Comparison of ENCODE assay signal across 8 mouse cellular contexts in the genomic region with DNA sequence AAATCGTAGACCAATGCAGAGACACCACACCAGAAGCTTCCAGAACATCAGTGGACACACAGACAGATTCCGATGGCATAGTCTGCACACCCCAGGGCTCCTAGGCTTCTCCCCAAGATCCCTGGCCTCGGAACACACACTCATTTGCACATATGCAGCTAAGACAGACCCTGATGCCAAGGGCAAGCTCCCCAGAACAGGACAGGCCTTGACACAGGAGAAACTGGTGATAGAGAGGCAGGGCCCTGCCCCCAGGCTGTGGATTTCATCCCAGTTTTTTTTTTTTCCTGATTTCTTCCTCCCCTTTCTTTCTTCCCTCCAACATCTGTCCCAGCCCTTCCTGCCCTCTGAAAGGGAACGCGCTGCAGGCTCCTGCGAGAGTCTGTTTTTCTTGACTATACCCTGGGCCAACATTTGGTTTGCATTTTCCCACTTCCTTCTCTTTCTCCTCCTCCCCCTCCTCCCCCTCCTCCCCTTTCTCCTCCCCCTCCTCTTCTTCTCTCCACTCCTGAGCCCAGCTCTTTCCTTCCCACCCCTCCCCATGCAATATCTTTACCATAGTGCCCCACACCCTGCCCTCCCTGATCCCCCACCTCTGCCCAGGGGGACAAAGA. TPM values are rescaled to one million over a fixed set of nuclear protein-coding genes. Genes with fewer than 3 reads are reported as not detected.
DNase-seq lines count a peak whose midpoint lies in the region; ATAC-seq and TF ChIP-seq lines count a peak whose summit lies in the region.

No protein-coding gene starts in this region.

- H3K4me1 ChIP-seq in heart, embryonic 10.5 days: peaks cover 67% of the 10 kb centered on the region
- peaks cover 10% of the 10 kb centered on the region for H3K4me1 ChIP-seq in heart, adult 2 months (ENCODE audit: control insufficient read depth, insufficient read depth, low read length)
- H3K4me1 ChIP-seq in spleen, adult 2 months (ENCODE audit: control insufficient read depth, insufficient read depth, insufficient read length): no peaks in the 10 kb centered on the region; the same call in 1 of the 2 replicates
- peaks cover 15% of the 10 kb centered on the region for H3K4me1 ChIP-seq in intestine, embryonic 15.5 days (replicated peaks)
- H3K4me1 ChIP-seq in stomach, postnatal 0 days (replicated peaks; ENCODE audit: control insufficient read depth, insufficient read depth): no peaks in the 10 kb centered on the region

- peak overlapping the region; percentile 81 for H3K27ac ChIP-seq in heart, embryonic 10.5 days
- no peak overlapping the region; the same call in 1 of the 2 replicates for H3K27ac ChIP-seq in heart, adult 2 months
- H3K27ac ChIP-seq in spleen, adult 2 months (ENCODE audit: insufficient read depth, low read length): peak overlapping the region; percentile 5; the same call in 1 of the 2 replicates
- peak overlapping the region; percentile 83 for H3K27ac ChIP-seq in intestine, embryonic 15.5 days
- peak overlapping the region; percentile 73 for H3K27ac ChIP-seq in stomach, postnatal 0 days (replicated peaks)

- H3K9ac ChIP-seq in heart, adult 2 months (ENCODE audit: low read depth, low read length): no peak overlapping the region
- no peak overlapping the region; the same call in 1 of the 2 replicates for H3K9ac ChIP-seq in intestine, embryonic 15.5 days
- peak overlapping the region; percentile 8 for H3K9ac ChIP-seq in stomach, postnatal 0 days (ENCODE audit: low read length)

- TF ChIP-seq EP300 in heart, adult 2 months (IDR thresholded peaks at IDR 0.05; ENCODE audit: insufficient read depth, low read depth, low read length): no peak
- TF ChIP-seq EP300 in stomach, postnatal 0 days (optimal IDR thresholded peaks at IDR 0.05): no peak

- no peak overlapping the region for H3K4me3 ChIP-seq in heart, embryonic 10.5 days
- no peak overlapping the region for H3K4me3 ChIP-seq in heart, adult 2 months
- H3K4me3 ChIP-seq in spleen, adult 2 months (ENCODE audit: extremely low read depth, insufficient read depth, insufficient read length): no peak overlapping the region
- H3K4me3 ChIP-seq in intestine, embryonic 15.5 days (replicated peaks): no peak overlapping the region
- no peak overlapping the region for H3K4me3 ChIP-seq in stomach, postnatal 0 days (ENCODE audit: low read depth, low read length)

- H3K79me2 ChIP-seq in heart, adult 2 months (replicated peaks; ENCODE audit: control insufficient read depth, insufficient read depth, low read length): no peaks in the 10 kb centered on the region

- no peaks in the 10 kb centered on the region for H3K9me3 ChIP-seq in heart, embryonic 10.5 days
- no peaks in the 10 kb centered on the region for H3K9me3 ChIP-seq in intestine, embryonic 15.5 days
- H3K9me3 ChIP-seq in stomach, postnatal 0 days (ENCODE audit: control insufficient read depth, low read length): no peaks in the 10 kb centered on the region

- no peak for DNase-seq in heart, embryonic 10.5 days (ENCODE audit: low spot score)
- no peak for DNase-seq in heart, adult 2 months
- DNase-seq in spleen, adult 2 months (ENCODE audit: low read depth in 1 of 2, low spot score in 2 of 2): no peak
- DNase-seq in spleen, postnatal 4 days (ENCODE audit: low spot score in 2 of 2): no peak
- no peak for DNase-seq in stomach, postnatal 0 days (ENCODE audit: low spot score)
- DNase-seq in layer of hippocampus, adult 9-11 months: no peak
- DNase-seq in kidney, postnatal 10 days: no peak

- H3K27me3 ChIP-seq in heart, embryonic 10.5 days (ENCODE audit: insufficient read depth, poor library complexity, severe bottlenecking): peaks cover 65% of the 10 kb centered on the region
- no peaks in the 10 kb centered on the region for H3K27me3 ChIP-seq in heart, adult 2 months (ENCODE audit: control insufficient read depth, insufficient read depth, low read length)
- H3K27me3 ChIP-seq in spleen, adult 2 months (ENCODE audit: control insufficient read depth, insufficient read depth, low read length): 0 out of 2 replicates have a peak, but pooled peaks cover under 1% of the 10 kb centered on the region
- H3K27me3 ChIP-seq in intestine, embryonic 15.5 days (replicated peaks): peaks cover 12% of the 10 kb centered on the region
- no peaks in the 10 kb centered on the region for H3K27me3 ChIP-seq in stomach, postnatal 0 days (ENCODE audit: control insufficient read depth, insufficient read depth, low read length)

- peak; percentile 39 for ATAC-seq in intestine, embryonic 15.5 days
- ATAC-seq in stomach, postnatal 0 days (ENCODE audit: low FRiP score, low TSS enrichment): no peak; the same call in 1 of the 2 replicates

- intact Hi-C loops in heart, adult 2 months (cut with DNase I): no loop called here

- 24% methylated on average over 6 of the region's 6 CpGs for WGBS in heart, embryonic 10.5 days
- WGBS in heart, adult 2 months: 50% methylated on average over 6 of the region's 6 CpGs
- 49% methylated on average over 6 of the region's 6 CpGs for WGBS in spleen, adult 2 months
- 34% methylated on average over 6 of the region's 6 CpGs for WGBS in intestine, embryonic 15.5 days
- 32% methylated on average over 6 of the region's 6 CpGs for WGBS in stomach, postnatal 0 days

- H3K36me3 ChIP-seq in heart, embryonic 10.5 days: no peaks in the 10 kb centered on the region
- no peaks in the 10 kb centered on the region for H3K36me3 ChIP-seq in heart, adult 2 months (ENCODE audit: control insufficient read depth, insufficient read depth, low read length)
- H3K36me3 ChIP-seq in spleen, adult 2 months (ENCODE audit: control insufficient read depth, insufficient read depth, low read length): no peaks in the 10 kb centered on the region
- no peaks in the 10 kb centered on the region for H3K36me3 ChIP-seq in intestine, embryonic 15.5 days
- H3K36me3 ChIP-seq in stomach, postnatal 0 days (ENCODE audit: control insufficient read depth, insufficient read depth, low read length): no peaks in the 10 kb centered on the region

- peak overlapping the region; percentile 50; the same call in 1 of the 2 replicates for H3K4me2 ChIP-seq in intestine, embryonic 15.5 days (replicated peaks)
- peak overlapping the region; percentile 49; the same call in 1 of the 2 replicates for H3K4me2 ChIP-seq in stomach, postnatal 0 days (replicated peaks; ENCODE audit: low read depth)

- no peak for TF ChIP-seq CTCF in heart, adult 2 months (IDR thresholded peaks at IDR 0.05)
- no peak for TF ChIP-seq CTCF in spleen, adult 2 months (IDR thresholded peaks at IDR 0.05; ENCODE audit: extremely low read depth, insufficient read depth, insufficient read length, insufficient replicate concordance)
- TF ChIP-seq CTCF in stomach, postnatal 0 days (IDR thresholded peaks at IDR 0.05; ENCODE audit: low read depth): no peak

- TF ChIP-seq POLR2A in heart, adult 2 months (IDR thresholded peaks at IDR 0.05; ENCODE audit: insufficient read depth, low read depth, low read length): no peak
- TF ChIP-seq POLR2A in spleen, adult 2 months (IDR thresholded peaks at IDR 0.05; ENCODE audit: low read depth, low read length): no peak

RNA-seq across cellular contexts. Expression of a gene that starts 32.5 kb away (rescaled TPM):
- 49.8 and 75.4 TPM in 2 replicates for polyA plus RNA-seq in heart, embryonic 10.5 days (2016; fragmentation: Nextera tagmentation; extraction: Ambion mirVana)
- total RNA-seq in heart, adult 2 months (2021): 100 to 1,000 TPM; 629 to 748 TPM
- 329 and 365 TPM in 2 replicates for polyA plus RNA-seq in heart, adult 2 months (2012; rRNA removed)
- 80.4 and 102 TPM in 2 replicates for polyA plus RNA-seq in spleen, adult 2 months (2012; rRNA removed)
- 23.1 and 29.1 TPM in 2 replicates for polyA plus RNA-seq in intestine, embryonic 15.5 days (2015; fragmentation: Nextera tagmentation; extraction: Ambion mirVana)
- polyA plus RNA-seq in stomach, postnatal 0 days (2015; fragmentation: Nextera tagmentation; extraction: Ambion mirVana): 28.8 and 32.7 TPM in 2 replicates

RNA-seq across cellular contexts. Expression of a gene that starts 33.6 kb away (rescaled TPM):
- 0.16 and 0.23 TPM in 2 replicates for polyA plus RNA-seq in heart, embryonic 10.5 days (2016; fragmentation: Nextera tagmentation; extraction: Ambion mirVana)
- 1 to 10 TPM; 1.1 to 1.2 TPM for total RNA-seq in heart, adult 2 months (2021)
- polyA plus RNA-seq in heart, adult 2 months (2012; rRNA removed): 0.59 and 1.0 TPM in 2 replicates
- 0.41 and 0.67 TPM in 2 replicates for polyA plus RNA-seq in spleen, adult 2 months (2012; rRNA removed)
- 0.18 and 0.34 TPM in 2 replicates for polyA plus RNA-seq in intestine, embryonic 15.5 days (2015; fragmentation: Nextera tagmentation; extraction: Ambion mirVana)
- 0.13 and 0.19 TPM in 2 replicates for polyA plus RNA-seq in stomach, postnatal 0 days (2015; fragmentation: Nextera tagmentation; extraction: Ambion mirVana)
